Mouse (Mus musculus) adrenal gland, adult 2 months (tissue): ENCODE results near the gene Slc25a26. TPM values are rescaled to one million over a fixed set of nuclear protein-coding genes. Genes with fewer than 3 reads are reported as not detected.
A peak's percentile ranks its signal among the peaks of the same experiment; 100 is the strongest.

ENCODE experiments used
- DNase-seq: peaks from one replicate; pipeline ENCODE4 v3.0.0; 2021
- microRNA-seq, 2 experiments: library from miRNA; unstranded; fragments of <30 nt; microRNA quantifications; one replicate each; pipeline ENCODE4 v1.2.0; 2021
- polyA plus RNA-seq: library from polyadenylated mRNA; depleted of rRNA; stranded (reverse); fragments of >200 nt; gene quantifications from 2 replicates; pipeline ENCODE4 v1.2.3, GENCODE M21; 2012; rRNA removed
- total RNA-seq, 2 experiments: library from RNA; stranded (reverse); gene quantifications; 2 replicates each; pipeline ENCODE4 v1.2.3; 2021

The Slc25a26 gene
- total and polyA plus RNA-seq, 3 experiments = 9.5 to 12.7 (median 9.6) TPM

- peak; percentile 58 for DNase-seq
Observed at GRCm38 (mm10) chr6:94640297-94640696, 140.2 kb downstream of the Slc25a26 start.

DNA sequence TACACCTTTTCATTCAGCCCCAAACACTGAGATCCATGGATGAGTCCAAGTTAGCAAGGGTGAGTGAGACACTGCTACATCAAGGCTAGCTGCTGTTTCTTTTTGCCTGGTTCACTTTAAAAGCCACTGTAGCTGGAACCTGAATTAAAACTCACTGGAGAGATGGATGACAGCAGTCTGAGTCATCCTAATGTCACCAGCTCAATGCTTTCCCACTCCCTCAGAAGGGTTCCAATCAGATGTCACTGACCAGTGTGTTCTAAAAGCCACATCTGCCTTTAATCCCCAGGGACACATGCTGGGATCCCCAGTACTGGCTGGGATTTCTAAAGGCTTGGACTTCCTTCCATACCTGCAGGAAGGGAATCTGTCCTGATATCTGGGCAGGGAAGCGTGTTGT lies 141.9 kb downstream of the Slc25a26 start:
- peak; percentile 46 for DNase-seq

- DNase-seq = no peak
Observed at GRCm38 (mm10) chr6:94643989-94644388, 143.9 kb downstream of the Slc25a26 start.

DNA sequence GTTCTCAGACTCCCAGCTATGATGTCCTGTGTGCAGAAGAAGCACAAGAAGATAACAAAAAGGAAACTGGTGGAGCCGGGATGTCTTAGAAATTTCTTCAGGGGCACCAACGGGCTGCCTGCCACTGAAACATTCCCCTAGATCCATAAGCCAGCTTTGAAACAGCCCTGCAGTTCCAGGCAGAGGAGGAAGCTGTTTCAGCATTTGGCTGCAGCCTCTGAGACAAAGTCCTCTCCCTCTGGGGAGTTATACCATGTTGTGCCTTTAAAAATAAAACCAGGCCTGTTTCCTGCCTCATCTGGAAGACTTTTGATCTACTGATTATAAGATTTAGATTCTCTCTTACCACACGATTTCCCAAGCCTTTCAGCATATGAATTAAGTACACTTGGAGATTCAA lies 144.5 kb downstream of the Slc25a26 start:
- no peak for DNase-seq

GRCm38 (mm10) chr6:94645723-94646122 lies 145.6 kb downstream of the Slc25a26 start:
- DNase-seq = no peak

- no peak for DNase-seq
Observed at GRCm38 (mm10) chr6:94646274-94646863, 146.2 kb downstream of the Slc25a26 start.

DNA sequence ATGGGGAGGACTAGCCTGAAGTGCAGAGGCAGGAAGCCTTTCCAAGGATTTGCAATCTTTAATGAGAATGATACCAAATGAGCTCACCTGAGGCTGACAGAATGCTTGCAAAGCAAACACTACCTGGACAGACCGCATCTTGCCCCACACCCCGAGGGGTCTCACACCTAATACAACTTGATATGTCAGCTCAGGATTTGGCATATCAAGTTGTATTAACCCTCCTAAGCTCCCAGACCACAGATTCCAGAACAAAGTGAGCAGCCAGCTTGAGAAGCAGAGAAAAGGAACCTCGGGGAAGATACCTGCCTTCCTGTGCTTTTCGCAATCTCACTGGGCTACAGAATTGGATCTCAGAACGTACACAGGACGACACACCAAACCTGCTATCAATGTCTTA lies 146.8 kb downstream of the Slc25a26 start:
- DNase-seq = no peak

DNA sequence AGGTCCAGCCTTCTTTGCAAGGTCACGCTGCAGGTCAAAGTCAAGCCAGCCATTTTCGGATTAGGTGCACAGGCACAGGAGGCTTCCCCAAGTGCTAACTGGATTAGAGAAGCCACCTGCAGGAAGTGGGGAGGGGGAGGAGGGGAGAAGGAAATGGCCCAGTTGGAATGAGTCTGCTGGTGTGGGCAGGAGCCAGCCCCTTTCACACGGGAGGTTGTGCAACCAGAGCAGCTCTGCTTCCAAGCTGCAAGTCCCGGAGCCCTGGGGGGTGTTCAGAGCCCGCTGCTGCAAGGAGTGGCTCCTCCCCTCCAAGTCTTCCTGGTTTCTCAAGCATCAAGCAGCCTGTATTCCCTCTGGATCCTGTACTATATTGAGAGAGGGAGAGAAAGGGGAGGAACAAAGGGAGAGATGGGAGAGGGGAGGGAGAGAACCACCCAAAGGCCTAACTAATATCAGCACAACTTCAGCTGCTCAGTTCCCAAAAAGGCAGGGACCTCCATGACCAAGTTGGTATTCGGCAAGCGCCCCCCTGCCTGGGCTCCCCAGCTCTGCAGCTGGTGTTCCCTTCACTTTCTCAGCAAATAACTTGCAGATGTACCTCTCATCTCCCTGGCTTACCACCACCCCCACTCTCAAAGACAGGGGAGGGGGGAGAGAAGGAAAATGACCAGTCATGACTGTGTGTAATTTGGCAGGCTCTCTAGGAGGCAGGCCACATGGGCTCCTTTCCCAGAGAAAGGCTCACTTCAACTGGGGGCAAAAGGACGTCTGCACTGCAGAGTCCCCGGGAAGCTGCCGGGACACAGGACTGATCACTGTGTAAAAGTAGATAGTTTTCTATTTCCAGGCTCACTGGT lies 147.7 kb downstream of the Slc25a26 start:
- DNase-seq = peak; percentile 76

DNA sequence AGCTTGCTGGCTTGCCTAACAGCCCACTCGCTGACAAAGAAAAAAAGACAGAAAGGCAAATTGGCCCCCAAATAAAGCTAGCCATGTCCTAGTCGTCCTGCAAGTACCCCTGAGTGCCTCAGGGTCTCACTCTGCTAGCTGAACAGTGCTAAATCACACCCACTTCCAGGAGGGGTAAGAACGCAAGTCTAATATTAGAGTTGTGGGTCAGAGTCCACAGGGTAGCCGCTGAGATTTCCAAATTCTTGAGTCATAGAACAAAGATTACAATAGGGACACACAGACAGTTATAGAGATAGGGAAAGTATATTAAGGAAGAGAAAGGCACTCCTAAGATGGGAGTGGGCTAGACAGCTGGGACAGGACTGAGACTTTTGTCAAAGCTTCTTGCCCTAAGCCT lies 148.4 kb downstream of the Slc25a26 start:
- no peak for DNase-seq

DNA sequence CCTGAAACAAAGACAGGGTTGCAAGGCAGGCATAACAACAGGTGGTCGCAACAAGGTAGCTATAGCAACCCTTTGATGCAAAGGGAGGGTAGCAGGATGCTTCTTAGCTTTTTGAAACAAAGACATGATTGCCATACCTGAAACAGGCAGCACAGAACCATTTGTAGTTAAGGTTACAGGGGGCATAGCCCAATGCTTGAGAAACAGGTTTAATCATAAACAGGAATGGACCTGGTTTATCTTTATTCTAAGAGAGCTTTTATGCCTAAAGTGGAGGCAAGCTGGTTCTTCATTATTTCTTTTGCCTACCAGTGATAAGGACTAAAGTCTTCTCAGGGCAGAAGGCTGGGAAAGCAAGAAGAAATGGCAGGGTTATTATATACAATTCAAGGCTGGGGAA lies 149.5 kb downstream of the Slc25a26 start:
- DNase-seq = no peak

DNA sequence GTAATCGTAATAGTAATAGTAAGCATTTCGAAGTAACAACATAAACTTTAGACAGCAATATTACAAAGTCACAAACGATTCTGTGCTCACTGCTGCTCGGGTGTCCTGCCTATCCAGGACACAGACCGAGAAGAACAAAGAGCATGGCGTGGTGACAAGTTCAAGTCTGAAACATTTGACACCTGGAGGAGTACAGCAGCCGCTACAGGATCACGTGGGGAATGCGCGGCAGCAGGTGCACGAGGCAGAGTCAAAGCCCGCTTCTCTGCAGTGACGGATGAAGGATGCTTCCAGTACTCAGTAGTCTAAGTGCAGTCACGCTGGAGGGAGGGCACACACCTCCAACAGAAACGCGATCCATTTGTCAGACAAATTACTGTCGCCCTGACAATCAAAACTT lies 151.4 kb downstream of the Slc25a26 start:
- no peak for DNase-seq

- no peak for DNase-seq
Observed at GRCm38 (mm10) chr6:94652659-94653213, 152.6 kb downstream of the Slc25a26 start.

DNA sequence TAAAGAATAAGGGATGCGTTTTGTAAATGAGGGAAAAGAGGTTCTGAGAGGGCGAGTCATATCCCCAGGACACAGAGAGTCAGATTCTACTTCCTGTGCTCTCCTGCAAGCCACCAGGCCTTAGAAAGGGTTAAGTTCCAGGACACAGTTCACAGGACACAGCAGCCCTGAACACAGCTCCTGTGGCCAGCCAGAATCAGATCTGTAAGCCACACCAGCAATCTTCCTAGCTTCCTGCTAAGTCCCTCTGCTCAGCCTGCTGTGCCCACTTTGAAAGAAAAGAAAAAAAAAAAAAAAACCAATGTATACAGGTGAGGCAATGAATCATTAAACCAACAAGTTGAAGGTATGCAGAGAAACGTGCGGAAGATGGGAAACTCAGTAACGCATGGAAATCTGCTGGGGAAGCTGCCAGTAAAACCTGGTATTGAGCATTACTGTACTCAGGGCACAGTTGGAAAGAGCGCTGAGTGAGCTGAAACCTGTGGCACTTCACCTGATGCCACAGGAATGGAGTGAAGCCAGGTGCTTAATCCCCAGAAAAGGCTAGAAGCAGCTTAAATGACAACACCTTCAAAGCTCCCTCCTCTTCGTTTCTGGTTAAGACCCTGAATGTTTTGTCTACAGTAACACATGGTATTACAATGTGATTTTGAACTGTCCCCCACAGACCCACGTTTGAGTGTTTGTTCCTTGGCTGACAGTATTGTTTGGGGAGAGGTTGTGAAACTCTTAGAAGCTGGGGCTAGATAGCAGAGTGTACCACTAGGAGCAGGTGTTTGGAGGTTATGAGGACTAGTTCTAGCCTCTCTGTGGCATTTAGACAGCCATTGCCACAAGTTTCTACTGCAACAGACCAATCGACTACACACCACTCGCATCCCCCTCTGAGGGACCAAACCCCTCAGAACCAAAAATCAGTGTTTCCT lies 153.5 kb downstream of the Slc25a26 start:
- no peak for DNase-seq

Small RNAs within 50 kb of the gene (microRNA-seq; reads per million reads assigned to microRNA genes)
- gene Mir7041 = 0 to 0.22 reads per million in 2 experiments

Other genes starting within 250 kb of the Slc25a26 start
- gene Magi1, start 216.4 kb upstream of the Slc25a26 start, total RNA-seq = 10 to 100 TPM; 10.8 to 27.3 TPM
- gene Magi1, start 216.4 kb upstream of the Slc25a26 start, polyA plus RNA-seq = 1.6 and 2.4 TPM in 2 replicates
- 10 to 100 TPM in 1 of 2 experiments, 1 to 10 TPM in 1; 7.7 to 17.6 TPM for gene Lrig1, start 199.8 kb downstream of the Slc25a26 start, total RNA-seq
- gene Lrig1, start 199.8 kb downstream of the Slc25a26 start, polyA plus RNA-seq = 11.0 and 12.4 TPM in 2 replicates